Mouse (Mus musculus) ES-Bruce4 (cell line): ENCODE results near the gene Ctu1. TPM values are rescaled to one million over a fixed set of nuclear protein-coding genes. Genes with fewer than 3 reads are reported as not detected.

ENCODE experiments used
- H3K27ac ChIP-seq: 2 replicates; pipeline ENCODE4 v1.5.1; 2012; ENCODE audit warnings: low read length, inconsistent platforms; ENCODE audit not compliant: insufficient read depth
- H3K27me3 ChIP-seq: 2 replicates; pipeline ENCODE4 v1.6.1; 2012; ENCODE audit warnings: mild to moderate bottlenecking, low read length, inconsistent platforms; ENCODE audit not compliant: control insufficient read depth, poor library complexity, insufficient read depth, severe bottlenecking
- H3K36me3 ChIP-seq: 2 replicates; pipeline ENCODE4 v1.6.1; 2012; ENCODE audit warnings: inconsistent platforms, mild to moderate bottlenecking, low read length, moderate library complexity; ENCODE audit not compliant: control insufficient read depth, poor library complexity, insufficient read depth, severe bottlenecking
- H3K4me1 ChIP-seq: one replicate; pipeline ENCODE4 v1.8.1; 2011; ENCODE audit warnings: low read length; ENCODE audit not compliant: control insufficient read depth, insufficient read depth
- H3K4me3 ChIP-seq: 2 replicates; pipeline ENCODE4 v1.5.1; 2011; ENCODE audit warnings: low read depth, mild to moderate bottlenecking, low read length
- H3K9ac ChIP-seq: 2 replicates; pipeline ENCODE4 v1.6.1; 2012; ENCODE audit warnings: low read depth, mild to moderate bottlenecking, inconsistent platforms; ENCODE audit not compliant: poor library complexity, severe bottlenecking
- H3K9me3 ChIP-seq: replicated peaks from 2 replicates; pipeline ENCODE4 v1.6.1; 2012; ENCODE audit warnings: mild to moderate bottlenecking, low read length, inconsistent platforms; ENCODE audit not compliant: control insufficient read depth, poor library complexity, insufficient read depth, severe bottlenecking
- CTCF ChIP-seq: IDR thresholded peaks from one replicate; pipeline ENCODE4 v1.8.1; 2011; ENCODE audit warnings: low read depth, low read length
- EP300 ChIP-seq: IDR thresholded peaks from 2 replicates; pipeline ENCODE4 v1.6.1; 2011; ENCODE audit warnings: low read depth, low read length; ENCODE audit not compliant: insufficient read depth
- POLR2A ChIP-seq: IDR thresholded peaks from one replicate; pipeline ENCODE4 v1.8.1; 2011; ENCODE audit warnings: low read length; ENCODE audit not compliant: insufficient read depth
- polyA plus RNA-seq: library from polyadenylated mRNA; stranded (reverse); fragments of >200 nt; gene quantifications from 2 replicates; pipeline ENCODE4 v1.2.4, GENCODE M21; 2011; ENCODE audit warnings: low read depth; ENCODE audit not compliant: missing spikeins, insufficient read depth, insufficient read length

Ctu1 gene
- polyA plus RNA-seq, 1 experiment = 6.2 TPM

DNA sequence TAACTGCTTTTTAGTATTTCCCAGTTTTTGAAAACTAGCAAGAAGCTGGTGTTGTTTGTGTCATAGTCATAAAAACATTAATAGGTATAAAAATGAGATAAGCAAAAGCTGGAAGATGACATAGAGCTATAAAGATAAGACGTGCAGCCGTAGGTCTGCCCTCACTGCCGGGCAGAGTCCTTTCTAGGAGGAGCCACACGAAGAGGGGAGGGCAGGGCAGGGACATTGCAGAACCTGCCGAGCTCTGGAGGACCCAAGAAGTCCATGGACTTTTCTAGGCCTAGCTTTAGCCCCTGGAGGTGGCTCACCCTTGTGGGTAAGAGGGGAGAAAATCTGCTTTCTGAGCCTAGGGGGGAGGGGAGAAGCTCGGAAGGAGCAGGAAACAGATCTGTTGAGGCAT, 37.3 kb upstream of the Ctu1 start, which contains the start of gene Ceacam18:
TSS of gene Ceacam18 (plus strand) at position 208 of the 400 bp plus-strand sequence.
- H3K4me3 ChIP-seq = no peak within 1 kb of the TSS
- H3K36me3 ChIP-seq = no peaks in the 10 kb centered on the region
- H3K9me3 ChIP-seq = no peaks in the 10 kb centered on the region
- H3K27ac ChIP-seq = no peak within 1 kb of the TSS
- no peaks in the 10 kb centered on the region for H3K27me3 ChIP-seq
- no peaks in the 10 kb centered on the region for H3K4me1 ChIP-seq
- TF ChIP-seq CTCF = no peak
- TF ChIP-seq EP300 = no peak
- no peak for TF ChIP-seq POLR2A
- H3K9ac ChIP-seq = no peak within 1 kb of the TSS

DNA sequence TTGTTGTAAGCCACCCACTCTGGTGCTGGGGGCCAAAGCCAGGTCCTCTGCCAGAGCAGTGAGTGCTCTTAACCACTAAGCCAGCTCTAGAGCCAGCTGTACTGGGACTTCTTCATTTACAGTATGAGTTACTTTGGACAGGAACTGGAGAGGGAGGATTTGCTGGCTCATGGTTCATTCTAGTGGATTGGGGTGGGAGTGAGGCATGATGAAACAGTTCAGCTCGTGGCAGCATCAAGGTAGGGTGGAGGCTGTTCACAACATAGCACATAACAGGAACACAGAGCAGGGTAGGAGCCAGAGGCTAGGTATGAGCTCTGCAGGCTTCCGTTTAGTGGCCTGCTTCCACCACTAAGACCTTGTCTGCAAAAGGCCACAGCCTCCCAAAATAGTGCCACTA, 35.6 kb upstream of the Ctu1 start:
- H3K27me3 ChIP-seq = no peaks in the 10 kb centered on the region
- TF ChIP-seq CTCF (no peak), POLR2A (no peak), EP300 (no peak)
- no peaks in the 10 kb centered on the region for H3K36me3 ChIP-seq
- H3K27ac ChIP-seq = no peak overlapping the region
- no peak overlapping the region for H3K9ac ChIP-seq
- H3K9me3 ChIP-seq = no peaks in the 10 kb centered on the region
- no peak overlapping the region for H3K4me3 ChIP-seq
- H3K4me1 ChIP-seq = no peaks in the 10 kb centered on the region

DNA sequence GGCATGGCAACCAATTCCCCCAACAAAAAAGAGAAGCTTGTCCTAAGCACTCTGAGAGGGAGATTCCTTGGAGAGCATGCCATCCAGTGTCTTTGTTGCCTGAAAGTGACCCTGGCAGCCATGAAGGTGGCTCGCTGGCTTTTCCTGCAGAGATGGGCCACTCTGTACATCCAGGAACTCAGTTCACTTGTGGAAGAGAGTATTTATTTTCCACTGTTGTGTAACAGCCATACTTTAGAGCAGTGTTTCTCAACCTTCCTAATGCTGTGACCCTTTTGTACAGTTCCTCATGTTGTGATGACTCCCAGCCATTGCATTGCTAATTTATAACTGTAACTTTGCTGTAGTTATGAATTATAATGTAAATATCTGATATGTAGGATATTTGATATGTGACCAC, 34.7 kb upstream of the Ctu1 start:
- Histone ChIP-seq H3K4me3 (no peak overlapping the region), H3K4me1 (no peaks in the 10 kb centered on the region), H3K9ac (no peak overlapping the region), H3K27me3 (no peaks in the 10 kb centered on the region), H3K9me3 (no peaks in the 10 kb centered on the region), H3K36me3 (no peaks in the 10 kb centered on the region), H3K27ac (no peak overlapping the region)
- TF ChIP-seq EP300 (no peak), POLR2A (no peak), CTCF (no peak)

DNA sequence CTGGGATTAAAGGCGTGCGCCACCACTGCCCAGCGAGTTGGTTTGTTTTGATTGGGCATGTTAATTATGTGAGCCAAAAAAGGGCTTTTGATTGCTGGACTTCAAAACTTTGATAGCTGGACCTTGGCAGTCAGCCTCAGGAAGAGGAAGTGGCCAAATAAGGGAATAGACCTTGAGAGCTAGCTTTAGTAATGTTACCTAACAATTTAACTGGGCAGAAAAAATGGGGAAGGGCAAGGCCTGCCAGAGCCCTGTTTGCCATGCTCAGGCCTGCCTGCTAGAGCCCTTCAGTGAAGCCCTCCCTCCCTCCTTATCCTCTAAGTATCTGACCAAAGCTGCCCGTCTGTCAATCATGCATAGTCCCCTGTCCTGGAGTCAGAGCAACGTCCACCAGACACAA, 29.2 kb upstream of the Ctu1 start:
- H3K9me3 ChIP-seq = no peaks in the 10 kb centered on the region
- TF ChIP-seq CTCF = no peak
- TF ChIP-seq EP300 = no peak
- TF ChIP-seq POLR2A = no peak

DNA sequence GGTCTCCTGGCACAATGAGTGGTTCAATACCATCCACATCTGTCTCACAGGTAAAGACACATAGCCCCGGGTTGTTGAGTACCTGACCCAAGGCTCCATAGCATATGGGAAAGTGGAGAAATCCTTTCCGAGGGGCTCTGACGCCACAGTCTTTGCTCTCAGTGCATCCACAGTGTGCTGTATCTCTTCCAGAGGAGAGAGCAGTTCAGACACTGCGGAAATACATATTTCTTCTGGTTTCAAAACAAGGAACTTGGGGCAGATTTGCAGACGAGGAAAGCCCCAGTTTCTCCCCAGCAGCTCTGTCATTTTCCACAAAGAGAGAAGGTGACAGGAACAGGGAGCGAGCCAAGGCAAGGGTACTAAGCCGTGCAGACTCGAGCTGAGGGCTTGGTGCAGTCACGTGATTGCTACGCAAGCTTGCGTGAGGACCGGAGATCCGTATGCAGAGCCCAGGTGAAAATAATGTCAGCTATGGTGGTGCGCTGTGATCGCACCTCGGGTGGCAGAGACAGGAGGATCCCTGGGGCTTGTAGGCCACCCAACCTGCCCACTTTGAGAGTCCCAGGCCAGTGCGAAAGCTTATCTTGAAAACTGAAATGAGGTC, 28.7 kb upstream of the Ctu1 start:
- no peak for TF ChIP-seq CTCF
- no peak for TF ChIP-seq EP300
- TF ChIP-seq POLR2A = no peak
- H3K4me3 ChIP-seq = no peak overlapping the region
- no peaks in the 10 kb centered on the region for H3K27me3 ChIP-seq
- H3K9ac ChIP-seq = no peak overlapping the region
- H3K9me3 ChIP-seq = no peaks in the 10 kb centered on the region
- H3K27ac ChIP-seq = no peak overlapping the region
- H3K36me3 ChIP-seq = no peaks in the 10 kb centered on the region
- H3K4me1 ChIP-seq = no peaks in the 10 kb centered on the region

More for the DNA sequence above, 29.2 kb upstream of the Ctu1 start:
- no peaks in the 10 kb centered on the region for H3K27me3 ChIP-seq
- no peak overlapping the region for H3K4me3 ChIP-seq
- no peaks in the 10 kb centered on the region for H3K36me3 ChIP-seq
- H3K4me1 ChIP-seq = no peaks in the 10 kb centered on the region
- H3K9ac ChIP-seq = no peak overlapping the region
- no peak overlapping the region for H3K27ac ChIP-seq

DNA sequence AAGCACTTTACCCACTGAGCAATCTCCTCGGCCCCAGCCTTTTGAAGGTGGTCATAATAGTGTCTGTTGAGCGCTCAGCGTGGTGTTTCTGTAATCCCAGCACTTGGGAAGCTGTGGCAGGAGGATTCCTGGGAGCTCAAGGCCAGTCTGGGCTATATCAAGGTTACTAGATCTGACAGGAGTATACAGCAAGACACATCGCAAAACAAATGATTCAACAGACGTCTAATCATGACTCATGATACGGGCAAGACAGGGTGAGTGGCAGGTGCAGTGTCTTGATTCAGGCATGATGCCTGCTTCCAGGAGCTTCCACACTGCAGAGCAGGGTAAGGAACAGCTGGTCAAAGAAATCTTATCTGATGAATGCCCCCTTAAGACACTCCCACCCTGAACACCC, 19.1 kb upstream of the Ctu1 start:
- Histone ChIP-seq H3K36me3 (no peaks in the 10 kb centered on the region), H3K4me1 (no peaks in the 10 kb centered on the region), H3K9me3 (no peaks in the 10 kb centered on the region), H3K4me3 (no peak overlapping the region), H3K9ac (no peak overlapping the region), H3K27me3 (no peaks in the 10 kb centered on the region), H3K27ac (no peak overlapping the region)
- TF ChIP-seq POLR2A (no peak), EP300 (no peak), CTCF (no peak)

DNA sequence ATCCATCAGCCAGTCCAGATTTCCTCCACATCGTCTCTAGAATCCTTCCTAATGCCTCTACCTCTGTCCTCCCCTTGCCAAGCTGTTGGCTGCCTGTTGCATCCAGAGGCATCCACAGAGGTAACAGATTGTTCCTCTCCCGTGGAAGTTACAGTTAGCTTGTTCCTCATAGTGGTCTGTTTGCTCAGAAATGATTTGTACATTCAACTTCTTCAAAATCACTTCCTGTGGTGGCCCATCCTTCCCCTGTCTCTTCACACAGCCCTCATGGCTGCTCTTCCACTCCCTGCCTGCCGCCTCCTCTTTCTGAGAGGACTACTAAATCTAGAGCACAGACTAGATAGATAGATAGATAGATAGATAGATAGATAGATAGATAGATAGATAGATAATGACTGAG, 17.3 kb upstream of the Ctu1 start:
- H3K4me1 ChIP-seq = no peaks in the 10 kb centered on the region
- no peak overlapping the region for H3K9ac ChIP-seq
- H3K4me3 ChIP-seq = no peak overlapping the region
- no peaks in the 10 kb centered on the region for H3K27me3 ChIP-seq
- TF ChIP-seq CTCF = no peak
- no peak for TF ChIP-seq POLR2A
- TF ChIP-seq EP300 = no peak
- no peaks in the 10 kb centered on the region for H3K9me3 ChIP-seq
- H3K36me3 ChIP-seq = no peaks in the 10 kb centered on the region
- no peak overlapping the region for H3K27ac ChIP-seq
